Mouse (Mus musculus): Measurements from ENCODE around the gene Rbm34. TPM values are rescaled to one million over a fixed set of nuclear protein-coding genes. Genes with fewer than 3 reads are reported as not detected.
"Not testable (repeated sequence)": the region's sequence is repeated elsewhere in the genome, so short reads cannot be mapped to it uniquely, and the experiment has no call there.

Gene Rbm34
- total RNA-seq, 2 experiments from 2014 or later: 24.4 to 71.4 TPM

GRCm38 (mm10) chr8:126922981-126923380, 47.9 kb downstream of the Rbm34 start:
- ATAC-seq (replicated peaks; ENCODE audit: low FRiP score, low TSS enrichment, poor library complexity, severe bottlenecking): no peak

GRCm38 (mm10) chr8:126921432-126921831, 49.4 kb downstream of the Rbm34 start:
- no peak for ATAC-seq (replicated peaks; ENCODE audit: low FRiP score, low TSS enrichment, poor library complexity, severe bottlenecking)

- ATAC-seq (replicated peaks; ENCODE audit: low FRiP score, low TSS enrichment, poor library complexity, severe bottlenecking): peak; percentile 87
These were observed 50.0 kb downstream of the Rbm34 start for GRCm38 (mm10) chr8:126920845-126921244.

GRCm38 (mm10) chr8:126920386-126920785, 50.5 kb downstream of the Rbm34 start:
- no peak for ATAC-seq (replicated peaks; ENCODE audit: low FRiP score, low TSS enrichment, poor library complexity, severe bottlenecking)

GRCm38 (mm10) chr8:126919703-126920102, 51.2 kb downstream of the Rbm34 start:
- no peak for ATAC-seq (replicated peaks; ENCODE audit: low FRiP score, low TSS enrichment, poor library complexity, severe bottlenecking)

GRCm38 (mm10) chr8:126919255-126919654, 51.6 kb downstream of the Rbm34 start:
- ATAC-seq (replicated peaks; ENCODE audit: low FRiP score, low TSS enrichment, poor library complexity, severe bottlenecking): no peak

- no peak for ATAC-seq (replicated peaks; ENCODE audit: low FRiP score, low TSS enrichment, poor library complexity, severe bottlenecking)
These were observed 52.5 kb downstream of the Rbm34 start for GRCm38 (mm10) chr8:126918356-126918755.

- peak; percentile 36 for ATAC-seq (replicated peaks; ENCODE audit: low FRiP score, low TSS enrichment, poor library complexity, severe bottlenecking)
These were observed 53.5 kb downstream of the Rbm34 start for GRCm38 (mm10) chr8:126917179-126917905.

- ATAC-seq (replicated peaks; ENCODE audit: low FRiP score, low TSS enrichment, poor library complexity, severe bottlenecking): no peak
These were observed 54.3 kb downstream of the Rbm34 start for GRCm38 (mm10) chr8:126916611-126917010.

GRCm38 (mm10) chr8:126914609-126915375, 56.1 kb downstream of the Rbm34 start:
- ATAC-seq (replicated peaks; ENCODE audit: low FRiP score, low TSS enrichment, poor library complexity, severe bottlenecking): no peak

- not testable (repeated sequence) for ATAC-seq (replicated peaks; ENCODE audit: low FRiP score, low TSS enrichment, poor library complexity, severe bottlenecking)
These were observed 56.8 kb downstream of the Rbm34 start for GRCm38 (mm10) chr8:126914107-126914490.

- no peak for ATAC-seq (replicated peaks; ENCODE audit: low FRiP score, low TSS enrichment, poor library complexity, severe bottlenecking)
These were observed 57.4 kb downstream of the Rbm34 start for GRCm38 (mm10) chr8:126913241-126914106.

GRCm38 (mm10) chr8:126909371-126909802, 61.5 kb downstream of the Rbm34 start:
- no peak for ATAC-seq (replicated peaks; ENCODE audit: low FRiP score, low TSS enrichment, poor library complexity, severe bottlenecking)

- ATAC-seq (replicated peaks; ENCODE audit: low FRiP score, low TSS enrichment, poor library complexity, severe bottlenecking): peak; percentile 58
These were observed 62.1 kb downstream of the Rbm34 start for GRCm38 (mm10) chr8:126908805-126909204.

GRCm38 (mm10) chr8:126907968-126908367, 62.9 kb downstream of the Rbm34 start:
- ATAC-seq (replicated peaks; ENCODE audit: low FRiP score, low TSS enrichment, poor library complexity, severe bottlenecking): no peak

- ATAC-seq (replicated peaks; ENCODE audit: low FRiP score, low TSS enrichment, poor library complexity, severe bottlenecking): no peak
These were observed 63.5 kb downstream of the Rbm34 start for GRCm38 (mm10) chr8:126907374-126907773.

GRCm38 (mm10) chr8:126905387-126905786, 65.5 kb downstream of the Rbm34 start:
- ATAC-seq (replicated peaks; ENCODE audit: low FRiP score, low TSS enrichment, poor library complexity, severe bottlenecking): peak; percentile 52; the same call in 1 of the 2 replicates

GRCm38 (mm10) chr8:126903927-126904326, 66.9 kb downstream of the Rbm34 start:
- ATAC-seq (replicated peaks; ENCODE audit: low FRiP score, low TSS enrichment, poor library complexity, severe bottlenecking): no peak

- no peak for ATAC-seq (replicated peaks; ENCODE audit: low FRiP score, low TSS enrichment, poor library complexity, severe bottlenecking)
These were observed 67.5 kb downstream of the Rbm34 start for GRCm38 (mm10) chr8:126903224-126903895.
